Mouse (Mus musculus) right cerebral cortex, postnatal 36 days (tissue): ENCODE data around the gene Bivm.

Experiments
- DNase-seq, 2 experiments: peaks; one replicate each; pipeline ENCODE4 v3.0.0; 2022; ENCODE audit warnings: low spot score in 2 of 2, mixed read lengths in 1 of 2

Bivm gene

DNA sequence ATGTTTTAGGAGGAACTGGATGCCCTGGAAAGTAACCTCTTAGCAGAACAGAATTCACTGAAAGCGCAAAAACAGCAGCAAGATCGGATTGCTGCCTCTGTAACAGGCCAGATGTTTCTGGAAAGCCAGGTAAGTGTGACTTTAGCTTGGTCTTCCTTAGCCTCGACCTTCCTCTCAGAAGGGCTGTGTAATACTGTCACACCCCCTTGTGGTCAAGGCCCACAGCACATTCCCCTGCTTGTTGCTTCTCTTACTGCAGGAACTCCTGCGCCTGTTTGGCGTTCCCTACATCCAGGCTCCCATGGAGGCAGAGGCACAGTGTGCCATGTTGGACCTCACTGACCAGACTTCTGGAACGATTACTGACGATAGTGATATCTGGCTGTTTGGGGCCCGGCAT lies 55.1 kb downstream of the Bivm start:
- DNase-seq: no peak

DNA sequence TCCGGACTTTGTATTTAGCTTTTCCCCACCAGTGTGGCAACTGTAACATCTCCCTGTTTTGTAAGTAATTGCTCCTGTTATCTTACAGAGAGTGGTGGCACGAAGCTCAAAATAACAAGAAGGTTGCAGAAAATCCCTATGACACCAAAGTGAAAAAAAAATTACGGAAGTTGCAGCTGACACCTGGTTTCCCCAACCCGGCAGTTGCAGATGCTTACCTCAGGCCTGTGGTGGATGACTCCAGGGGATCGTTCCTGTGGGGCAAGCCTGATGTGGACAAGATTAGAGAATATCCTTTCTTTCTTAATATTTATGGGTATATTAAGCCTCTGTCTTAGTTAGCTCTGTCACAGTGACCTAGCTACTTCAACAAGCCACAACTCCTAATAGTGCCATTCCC lies 59.3 kb downstream of the Bivm start:
- DNase-seq: no peak

DNA sequence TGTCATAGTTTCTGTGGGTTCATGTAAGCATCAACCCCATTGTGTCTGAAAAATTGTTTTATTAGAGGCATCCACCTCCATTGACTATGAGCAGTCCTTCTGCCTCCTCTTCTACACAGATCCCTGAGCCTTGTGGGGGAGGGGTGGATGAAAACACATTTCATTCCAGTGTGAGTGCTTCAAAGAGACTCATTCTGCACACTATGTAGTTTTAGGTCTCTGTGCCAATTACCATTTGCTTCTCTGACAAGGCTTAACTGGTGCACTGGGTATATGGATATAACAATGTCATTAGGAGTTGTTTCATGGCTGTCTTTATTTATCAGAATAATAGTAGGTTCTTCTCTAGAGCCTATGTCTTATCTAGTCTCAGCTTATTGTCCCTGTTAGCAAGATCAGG lies 67.6 kb downstream of the Bivm start:
- peak in 1 of 2 experiments; percentile 11 for DNase-seq
